Mouse (Mus musculus) layer of hippocampus, adult 11-12 months (tissue): ENCODE results near the gene Mus81.
"Not testable (repeated sequence)": the region's sequence is repeated elsewhere in the genome, so short reads cannot be mapped to it uniquely, and the experiment has no call there.

ENCODE experiments used
- DNase-seq: peaks from one replicate; pipeline ENCODE4 v3.0.0; 2022; ENCODE audit warnings: low spot score

Mus81 gene

DNA sequence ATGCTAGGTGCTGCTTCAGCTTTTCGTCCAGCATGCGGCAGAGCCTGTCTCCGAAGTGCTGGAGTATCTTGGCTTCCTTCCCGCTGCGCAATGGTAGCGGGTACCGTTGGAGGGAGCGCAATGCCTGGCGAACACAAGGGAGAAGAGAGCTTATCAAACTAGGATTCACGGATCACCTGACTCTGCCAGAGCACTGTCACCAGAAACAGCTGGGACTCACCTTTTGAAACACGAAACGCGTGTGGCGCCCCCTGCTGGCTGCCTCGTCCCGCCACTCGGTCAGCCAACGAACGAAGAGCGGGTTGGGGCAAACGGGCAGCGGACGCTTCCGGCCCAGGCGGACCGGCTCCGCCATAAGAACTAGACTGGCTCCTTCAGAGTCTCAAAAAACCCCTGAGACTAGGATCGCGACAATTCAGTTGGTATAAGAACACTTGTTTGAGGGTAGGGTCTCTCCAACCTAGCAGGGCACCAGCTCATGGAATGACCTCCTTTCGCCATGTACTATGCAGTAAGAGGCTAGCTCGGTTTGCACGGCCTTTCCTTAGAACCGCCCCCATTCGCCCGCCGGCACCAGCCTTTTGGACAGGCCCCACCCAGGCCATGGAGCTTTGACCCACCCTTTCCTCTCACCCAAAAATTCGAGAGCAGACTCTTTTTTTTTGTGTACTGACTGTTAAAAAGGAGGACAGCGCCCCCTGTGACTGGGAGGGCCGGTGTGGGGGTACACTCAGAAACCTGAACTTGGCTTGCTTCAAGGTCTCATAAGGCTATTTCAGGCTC is at the start of gene Mus81:
Mus81 (minus strand) TSS at position 635 of the 783 bp plus-strand sequence.
- DNase-seq: peak; percentile 96

DNA sequence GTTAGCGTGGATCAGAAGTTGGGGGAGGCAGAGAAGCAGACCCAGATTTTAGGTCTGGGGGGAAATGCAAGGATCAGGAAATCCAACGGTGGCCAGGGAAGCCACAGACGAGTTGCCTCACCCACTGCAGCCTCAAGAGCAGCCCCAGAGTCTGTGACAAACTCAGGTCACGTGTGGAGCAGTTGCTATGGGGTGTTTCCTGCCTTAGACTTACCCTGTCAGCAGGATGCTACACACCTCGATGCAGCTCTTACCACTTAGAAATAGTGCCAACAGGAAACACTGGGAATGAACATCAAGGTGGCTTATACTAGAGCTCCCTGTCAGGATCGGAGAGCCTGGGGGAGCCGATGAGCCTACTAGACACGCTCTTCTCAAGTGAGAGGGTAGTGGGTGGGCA is 44.3 kb upstream of the Mus81 start:
- no peak for DNase-seq

DNA sequence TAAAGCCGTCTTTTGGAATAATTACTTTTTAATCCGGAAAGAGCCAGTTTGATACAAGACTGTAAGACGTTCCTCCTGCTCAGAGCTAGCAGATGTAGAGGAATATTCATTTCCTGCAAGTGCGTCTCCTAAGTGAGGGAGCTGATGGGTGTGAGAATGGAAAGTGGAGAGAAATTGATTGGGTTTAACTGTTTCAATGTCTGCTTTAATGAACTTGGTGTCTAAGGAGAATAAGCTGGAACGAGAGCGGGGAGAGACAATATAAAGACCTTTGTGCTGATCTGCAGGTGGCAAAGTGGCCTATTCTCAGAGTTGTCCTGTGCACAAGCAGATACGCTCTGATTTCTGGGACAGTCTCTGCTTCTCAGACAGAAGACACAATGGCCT is 41.9 kb upstream of the Mus81 start:
- no peak for DNase-seq

DNA sequence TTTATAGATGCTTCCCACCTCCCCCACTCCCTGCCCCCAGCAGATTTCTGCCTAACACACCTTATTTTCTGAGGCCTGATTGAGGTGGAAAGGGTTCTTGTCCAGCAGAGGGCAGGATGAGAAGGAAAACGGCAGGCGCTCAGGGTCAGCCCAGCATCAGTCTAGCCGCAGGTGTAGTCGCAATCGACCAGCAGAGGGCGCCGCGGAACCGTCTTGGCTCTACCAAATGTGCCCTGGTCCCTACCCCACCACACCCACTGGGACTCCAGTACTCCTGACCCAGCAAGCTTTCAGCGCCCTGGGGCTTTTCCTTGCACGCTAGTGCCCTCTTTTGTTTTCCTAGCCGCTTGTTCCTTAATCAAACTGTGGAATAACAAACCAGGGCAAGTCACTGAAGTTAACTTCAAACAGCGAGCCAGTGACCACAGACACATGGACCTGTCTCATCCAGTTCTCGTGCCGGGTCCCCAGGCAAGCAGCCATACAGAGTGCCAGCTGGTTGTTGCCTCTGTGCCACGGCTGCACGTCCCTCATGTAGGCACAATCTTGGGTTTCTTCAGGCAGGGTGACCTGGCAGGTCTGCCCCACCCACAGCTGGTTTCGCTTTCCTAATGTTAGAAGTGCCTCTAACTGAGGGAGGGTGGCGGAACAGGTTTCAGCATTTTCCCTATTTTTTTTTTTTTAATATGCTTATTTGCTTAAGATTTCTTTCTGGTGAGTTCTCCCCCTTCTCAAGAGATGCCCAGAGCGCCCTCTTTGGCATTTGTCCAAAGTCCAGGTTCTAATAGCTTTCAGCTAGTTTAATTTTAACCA is 41.3 kb upstream of the Mus81 start:
- peak; percentile 94 for DNase-seq

DNA sequence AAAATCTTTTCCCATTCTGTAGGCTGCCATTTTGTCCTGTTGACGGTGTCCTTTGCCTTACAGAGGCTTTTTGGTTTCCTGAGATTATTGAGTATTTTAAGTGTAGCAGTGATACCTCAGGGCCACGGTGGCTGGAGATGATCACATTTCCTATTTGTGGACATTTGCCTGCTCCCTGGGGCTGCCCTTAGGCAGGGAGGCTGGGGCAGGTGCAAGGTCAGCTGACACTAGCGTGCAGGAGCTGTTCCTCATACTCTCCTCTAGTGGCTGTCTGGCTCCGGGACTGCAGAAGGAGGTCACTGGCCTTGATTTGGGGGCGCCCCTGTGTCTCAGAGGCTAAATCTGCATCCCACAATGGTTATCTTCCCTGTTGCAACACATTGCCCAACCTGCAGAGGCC is 37.0 kb upstream of the Mus81 start:
- no peak for DNase-seq

DNA sequence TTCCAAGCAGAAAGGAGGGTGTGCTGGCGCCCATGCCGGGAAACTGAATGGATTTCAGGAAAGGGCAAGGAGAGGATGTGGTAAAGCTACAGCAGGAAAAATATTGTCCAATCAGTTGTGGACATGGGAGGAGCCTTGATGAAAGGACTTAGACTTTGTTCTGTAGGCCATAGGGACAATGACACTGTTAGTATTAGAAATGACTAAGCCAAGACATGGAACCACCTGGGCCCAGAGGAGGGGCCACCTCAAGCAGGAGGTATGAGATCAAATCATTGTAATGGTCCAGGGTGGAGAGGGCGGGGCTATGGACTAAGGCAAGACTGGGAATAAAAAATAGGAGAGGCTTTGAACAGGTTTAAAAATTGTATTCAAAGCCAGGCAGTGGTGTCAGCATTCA is 30.5 kb upstream of the Mus81 start:
- no peak for DNase-seq

DNA sequence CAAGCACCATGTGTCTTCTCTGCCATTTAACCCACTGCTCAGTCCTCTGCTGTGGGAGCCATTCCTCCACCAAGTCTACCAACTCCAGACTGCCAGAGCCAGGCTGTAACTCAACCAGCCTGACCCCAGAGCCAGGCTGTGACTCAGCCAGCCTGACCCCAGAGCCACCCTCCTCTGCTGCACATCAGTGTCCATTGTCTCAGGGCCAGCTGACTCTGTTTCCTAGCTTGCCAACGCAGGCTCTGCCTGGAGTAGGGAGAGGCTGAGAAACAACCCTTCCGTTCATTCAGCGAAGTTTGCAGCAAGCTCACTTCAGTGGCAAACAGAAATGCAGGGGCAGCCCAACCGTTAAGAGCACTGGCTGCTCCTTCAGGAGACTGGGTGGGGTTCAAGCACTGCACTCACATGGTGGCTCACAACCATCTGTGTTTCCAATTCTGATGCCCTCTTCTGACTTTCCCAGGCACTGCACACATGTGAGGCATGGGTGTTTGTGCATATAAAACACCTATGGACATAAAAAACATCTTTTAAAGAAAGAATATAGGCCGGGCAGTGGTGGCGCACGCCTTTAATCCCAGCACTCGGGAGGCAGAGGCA is 28.8 kb upstream of the Mus81 start:
- DNase-seq: peak; percentile 53

DNA sequence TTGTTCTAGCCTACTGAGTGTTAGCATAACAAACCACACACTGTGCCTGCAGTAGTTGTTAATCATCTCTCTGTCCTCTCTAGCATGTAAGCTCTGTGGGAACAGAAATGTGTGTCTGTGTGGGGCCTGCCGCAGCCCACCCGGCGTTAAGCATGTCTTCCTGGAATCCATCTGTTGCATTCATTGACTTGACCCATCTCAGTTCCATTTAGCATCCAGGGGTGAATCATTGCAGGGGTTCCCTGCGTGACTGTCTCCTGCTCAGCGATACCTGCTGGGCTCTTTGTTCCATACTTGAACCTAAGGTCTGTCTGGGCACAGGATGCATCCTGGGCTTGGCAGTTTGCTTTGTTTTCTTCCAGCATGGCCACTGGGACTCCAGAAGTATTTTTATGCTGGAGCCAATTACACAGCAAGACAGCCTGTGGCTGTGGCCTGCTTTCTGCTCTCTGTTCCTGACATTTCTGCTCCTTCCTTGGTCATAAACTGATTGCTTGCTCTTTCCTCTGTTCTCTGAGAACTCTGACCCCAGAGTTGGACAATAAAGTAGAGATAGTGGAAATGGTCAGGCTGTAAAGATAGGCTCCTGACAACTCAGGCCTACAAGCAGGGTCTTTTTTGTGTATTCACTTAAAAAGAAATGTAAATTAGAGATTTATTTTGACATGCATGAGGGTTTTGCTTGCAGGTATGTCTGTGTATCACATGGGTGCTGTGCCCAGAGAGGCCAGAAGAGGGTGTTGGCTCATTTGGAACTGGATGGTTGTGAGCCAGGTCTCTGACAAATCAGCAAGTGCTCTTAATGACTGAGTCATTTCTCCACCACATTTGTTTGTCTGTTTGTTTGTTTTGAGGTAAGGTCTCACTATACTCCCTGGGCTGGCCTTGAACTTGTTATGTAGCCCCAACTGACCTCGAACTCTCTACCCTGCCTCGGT is 27.9 kb upstream of the Mus81 start:
- no peak for DNase-seq

DNA sequence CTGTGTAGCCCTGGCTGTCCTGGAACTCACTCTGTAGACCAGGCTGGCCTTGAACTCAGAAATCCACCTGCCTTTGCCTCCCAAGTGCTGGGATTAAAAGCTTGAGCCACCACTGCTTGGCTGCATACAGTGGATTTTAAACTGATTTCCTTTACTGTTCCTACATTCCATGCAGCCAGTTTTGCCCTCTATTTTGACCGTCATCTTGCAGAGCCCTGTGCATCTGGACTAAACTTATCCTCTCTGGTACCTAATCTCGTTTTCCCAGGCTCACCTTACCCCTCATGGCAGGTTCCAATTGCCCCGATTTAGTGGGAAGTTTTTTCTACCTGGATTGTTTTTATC is 24.8 kb upstream of the Mus81 start:
- no peak for DNase-seq

DNA sequence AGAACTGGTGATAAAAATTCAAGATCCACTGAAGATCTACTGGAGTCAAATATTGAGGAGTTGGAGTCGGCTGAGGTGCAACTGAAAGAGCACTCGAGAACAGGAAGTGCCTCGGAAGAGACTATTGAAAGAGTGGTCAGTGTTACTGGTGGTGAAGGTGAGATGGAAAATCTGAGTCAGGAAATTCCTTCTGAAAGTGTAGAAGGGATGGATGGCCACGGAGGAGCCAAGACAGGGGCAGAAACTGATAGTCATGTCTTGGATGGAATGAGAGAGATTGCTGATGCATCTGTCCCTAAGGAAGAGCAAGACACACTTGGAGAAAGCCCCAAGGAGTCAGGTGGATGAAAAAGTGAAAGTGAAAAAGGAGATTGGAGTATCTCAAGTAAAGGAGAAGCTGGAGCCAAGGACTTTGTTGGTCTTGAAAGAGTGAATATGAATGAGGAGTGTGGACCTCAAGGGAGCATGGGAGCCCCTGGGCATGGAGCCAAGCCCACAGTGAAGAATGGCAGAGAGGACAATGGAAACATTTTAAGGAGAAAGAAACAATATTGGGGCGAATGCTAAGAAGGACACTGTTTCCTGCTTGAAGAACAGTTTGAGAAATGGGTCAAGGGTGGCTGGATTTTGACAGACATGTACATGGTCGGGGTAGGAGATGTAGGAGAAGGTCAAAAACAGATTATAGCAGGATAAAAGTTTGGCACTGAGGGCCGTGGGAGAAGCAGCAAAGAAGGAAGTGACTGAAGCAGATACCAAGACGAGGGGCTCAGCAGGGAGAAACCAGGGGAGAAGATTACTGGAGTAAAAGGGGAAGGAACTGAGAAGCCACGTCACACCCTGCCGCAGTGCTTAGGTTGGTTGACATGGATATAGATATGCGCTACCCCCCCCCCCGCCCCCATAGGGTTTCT is 24.1 kb upstream of the Mus81 start:
- DNase-seq: no peak

DNA sequence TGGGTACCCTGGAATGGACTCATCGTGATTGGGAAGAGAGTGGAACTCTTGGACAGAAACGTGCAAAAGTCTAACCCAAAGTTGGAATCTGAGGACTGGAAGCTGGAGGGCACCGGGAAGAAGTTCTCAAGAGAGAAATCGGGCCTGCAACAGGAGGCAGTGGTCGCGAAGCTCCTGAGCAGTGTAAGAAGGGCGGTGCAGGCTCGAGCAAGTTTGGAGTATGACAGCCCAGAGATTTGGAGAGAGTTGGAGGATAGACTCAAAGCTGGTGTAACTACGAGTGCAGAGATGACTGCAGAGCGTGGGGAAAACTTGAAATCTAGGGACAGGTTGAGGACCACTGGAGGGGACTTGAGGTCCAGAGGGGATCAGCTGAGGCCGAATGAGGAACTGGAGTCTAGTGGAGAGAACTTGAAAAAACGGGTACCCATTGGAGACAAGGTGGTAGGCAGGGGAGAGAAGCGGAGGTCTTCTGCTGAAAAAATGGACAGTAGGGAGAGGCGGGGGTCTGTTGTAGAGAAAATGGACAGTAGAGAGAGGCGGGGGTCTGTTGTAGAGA is 23.0 kb upstream of the Mus81 start:
- DNase-seq: no peak

DNA sequence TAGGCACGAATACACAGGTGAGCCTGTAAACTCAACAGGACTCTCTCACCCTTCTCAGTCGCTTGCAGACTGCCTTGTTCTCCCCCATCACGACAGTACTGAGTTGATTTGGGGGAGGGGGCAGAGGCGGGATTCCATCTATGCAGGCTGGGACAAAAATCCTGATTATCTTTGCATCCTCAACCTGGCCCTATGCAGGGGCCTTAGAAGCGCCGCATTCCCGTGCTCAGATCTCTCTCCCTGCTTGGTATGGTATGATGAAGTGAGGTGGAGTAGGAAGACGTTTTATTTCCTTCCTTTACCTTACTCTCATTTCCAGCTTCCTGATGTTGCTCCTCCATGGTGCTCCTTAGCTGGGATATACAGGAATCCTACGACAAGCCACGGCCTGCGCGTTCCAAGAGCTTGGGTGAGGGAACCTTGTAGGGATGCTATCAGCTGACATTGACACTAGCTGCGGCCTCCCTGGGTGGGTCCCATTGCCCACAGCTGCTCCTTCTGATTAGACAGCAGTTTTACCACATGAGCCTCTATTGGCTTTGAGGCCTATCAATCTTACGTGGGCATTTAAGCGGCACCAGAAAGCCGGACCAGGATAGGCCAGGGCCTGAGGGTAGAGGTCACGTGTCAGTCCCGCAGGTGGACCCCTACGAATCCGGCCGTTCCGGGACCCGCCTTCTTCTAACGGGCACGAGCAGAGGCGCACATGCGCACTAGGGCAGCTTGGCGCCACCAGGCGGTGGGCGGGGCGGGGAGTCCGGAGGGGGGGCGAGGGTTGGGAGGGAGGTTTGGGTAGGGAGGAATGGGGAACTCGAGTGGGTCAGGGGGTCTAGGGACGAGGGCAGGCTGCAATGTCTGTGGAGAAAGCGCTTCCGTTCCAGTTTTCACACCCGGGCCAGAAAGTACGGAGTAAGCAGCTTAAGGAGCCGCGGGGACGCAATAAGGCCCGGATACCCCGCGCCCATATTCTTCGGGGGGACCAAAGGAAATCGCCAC is 22.1 kb upstream of the Mus81 start, which contains the start of gene Snx32:
Snx32 (minus strand) TSS at position 508 of the 996 bp plus-strand sequence.
- DNase-seq: peak; percentile 100

DNA sequence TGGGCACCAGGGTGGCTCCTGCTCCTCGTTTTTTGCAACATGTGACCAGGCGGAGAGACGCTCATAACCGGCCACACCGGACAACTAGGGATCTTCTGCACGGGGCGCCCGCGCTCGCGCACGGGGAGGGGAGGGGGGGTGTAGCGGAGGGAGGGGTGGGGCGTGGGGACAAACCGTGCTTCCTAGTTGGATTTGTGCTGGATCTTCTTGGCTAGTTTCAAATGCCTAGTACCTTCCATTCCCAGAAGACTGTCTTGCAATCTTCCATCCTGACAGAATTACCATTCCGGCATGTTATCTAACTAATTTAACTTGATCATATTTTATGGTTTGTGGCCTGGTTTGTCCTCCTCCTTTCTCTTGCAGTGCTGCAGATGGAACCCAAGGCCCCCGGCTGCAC is 15.5 kb upstream of the Mus81 start, which contains the start of gene 1700020D05Rik:
1700020D05Rik (minus strand) TSS at position 101 of the 400 bp plus-strand sequence.
- DNase-seq: no peak

DNA sequence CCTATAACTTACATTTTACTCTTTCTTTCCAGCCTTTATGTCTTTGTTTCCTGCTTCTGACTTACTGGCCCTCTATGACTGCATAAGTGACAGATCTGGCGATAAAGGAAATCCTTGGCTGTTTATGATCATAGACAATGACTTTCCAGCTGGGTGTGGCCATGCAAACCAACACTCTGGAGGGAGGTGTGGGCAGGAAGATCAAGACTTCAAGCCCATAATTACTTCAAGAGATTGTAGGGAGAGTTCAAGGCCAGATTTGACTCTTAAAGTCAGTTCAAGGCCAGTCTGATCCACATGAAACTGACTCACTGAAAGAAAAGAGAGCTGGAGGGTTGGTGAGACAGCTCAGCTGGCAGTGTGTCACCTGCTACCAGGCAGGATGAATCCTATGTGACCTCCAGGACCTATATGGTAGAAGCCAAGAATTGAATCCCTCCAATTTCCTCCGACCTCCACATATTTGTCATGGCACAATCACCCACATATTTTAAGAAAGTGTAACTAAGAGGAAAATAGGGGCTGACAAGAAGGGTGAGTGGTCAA is 12.2 kb upstream of the Mus81 start:
- no peak for DNase-seq

DNA sequence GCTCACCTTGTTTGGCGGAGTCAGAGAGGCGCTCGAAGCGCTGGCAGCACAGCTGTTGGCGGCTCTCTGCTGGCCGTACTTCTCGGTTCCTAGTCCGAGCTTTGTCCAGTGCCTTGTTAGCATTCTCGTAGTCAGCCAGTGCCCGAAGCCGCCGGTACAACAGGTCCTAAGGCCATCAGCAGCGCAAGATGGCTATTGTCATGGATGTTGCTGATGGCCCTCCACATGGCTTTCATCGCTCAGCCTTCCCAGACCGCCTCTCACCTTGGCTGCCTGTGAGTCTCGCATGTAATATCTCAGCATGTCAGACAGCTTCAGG is 7.8 kb upstream of the Mus81 start:
- no peak for DNase-seq

DNA sequence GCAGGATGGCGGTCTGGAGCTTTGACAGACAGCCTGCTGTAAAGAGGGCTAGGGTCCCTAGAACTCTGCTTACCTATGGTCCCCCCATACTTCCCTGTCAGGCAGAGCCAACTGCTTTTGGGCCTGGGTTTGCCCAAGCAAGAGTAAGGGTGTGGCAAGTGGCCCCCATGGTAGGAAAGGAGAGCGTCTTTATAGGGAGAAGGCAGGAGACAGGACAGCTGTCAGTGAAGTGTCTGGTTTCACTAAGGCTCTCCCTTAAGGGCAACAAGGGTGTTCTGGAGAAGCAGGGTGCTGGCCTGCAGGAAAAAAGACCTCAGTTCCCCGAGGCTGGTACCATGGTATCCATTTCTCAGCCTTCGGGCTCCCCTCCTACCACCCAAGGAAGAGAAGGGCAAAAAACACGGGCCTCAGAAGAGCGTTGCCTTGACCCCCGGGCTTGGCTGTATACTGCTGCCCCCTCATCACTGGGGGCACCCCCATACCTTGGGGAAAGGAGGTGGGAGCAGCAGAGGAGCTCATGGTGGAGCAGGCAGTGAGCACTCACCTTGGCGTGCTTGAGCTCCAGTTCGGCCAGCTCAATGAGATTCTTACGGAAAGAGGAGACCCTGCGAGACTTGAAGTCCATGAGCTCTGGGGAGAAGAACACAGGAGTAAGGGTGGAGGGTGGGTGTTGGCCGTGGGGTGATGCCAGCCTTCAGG is 7.3 kb upstream of the Mus81 start:
- no peak for DNase-seq

DNA sequence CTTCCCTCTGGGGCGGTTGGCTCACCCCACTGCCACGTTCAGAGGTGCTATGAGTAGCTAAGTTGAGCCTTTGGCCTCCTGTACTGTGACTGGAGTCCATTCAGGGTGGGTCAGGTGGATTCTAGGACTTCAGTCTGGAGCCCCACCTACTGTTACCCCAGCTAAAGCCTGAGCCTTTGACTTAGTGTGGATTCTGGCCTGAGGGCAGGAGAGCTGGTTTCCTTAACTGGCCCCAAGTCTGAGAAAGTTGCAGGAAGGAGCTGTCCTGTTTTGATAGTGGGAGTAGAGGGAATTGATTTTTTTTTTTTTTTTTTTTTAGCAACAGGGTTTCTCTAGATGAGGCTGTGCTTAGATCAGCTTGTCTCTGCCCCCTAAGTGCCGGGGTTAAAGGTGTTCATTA is 6.1 kb upstream of the Mus81 start:
- no peak for DNase-seq

DNA sequence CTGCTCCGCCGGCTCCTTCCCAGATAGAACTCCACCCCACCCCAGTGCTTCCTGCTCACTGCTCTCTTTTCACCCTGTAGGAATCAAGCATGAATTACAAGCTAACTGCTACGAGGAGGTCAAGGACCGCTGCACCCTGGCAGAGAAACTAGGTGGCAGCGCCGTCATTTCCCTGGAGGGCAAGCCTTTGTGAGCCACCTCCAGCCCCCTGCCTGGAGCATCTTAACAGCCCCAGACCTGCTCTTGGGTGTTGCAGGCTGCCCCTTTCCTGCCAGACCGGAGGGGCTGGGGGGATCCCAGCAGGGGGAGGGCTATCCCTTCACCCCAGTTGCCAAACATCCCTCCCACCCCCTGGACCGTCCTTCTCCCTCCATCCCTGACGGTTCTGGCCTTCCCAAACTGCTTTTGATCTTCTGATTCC is 5.1 kb upstream of the Mus81 start:
- not testable (repeated sequence) for DNase-seq
